Mouse (Mus musculus): ENCODE measurements at regions not wholly inside any gene's neighbourhood (a gene's known extent, or its start where the extent isn't known, plus 50 kb on each side); places are given as distances from the start of the nearest gene placed in this dataset.

- DNase-seq: no peak
Measured at GRCm38 (mm10) chr8:102845362-102845761, 59.9 kb upstream of the Cdh11 start.

- no peak for DNase-seq
Measured at GRCm38 (mm10) chr8:102860021-102860420, 74.6 kb upstream of the Cdh11 start.

- DNase-seq: no peak
Measured at GRCm38 (mm10) chr8:102899525-102899924, 114.1 kb upstream of the Cdh11 start.

- DNase-seq: no peak
Measured at GRCm38 (mm10) chr8:102900662-102901061, 115.2 kb upstream of the Cdh11 start.

GRCm38 (mm10) chr8:102907444-102907843 is 122.0 kb upstream of the Cdh11 start:
- DNase-seq: no peak

GRCm38 (mm10) chr8:102931342-102931835 is 145.9 kb upstream of the Cdh11 start:
- no peak for DNase-seq

GRCm38 (mm10) chr8:102938771-102939170 is 153.3 kb upstream of the Cdh11 start:
- DNase-seq: no peak

- no peak for DNase-seq
Measured at GRCm38 (mm10) chr8:102945546-102945945, 160.1 kb upstream of the Cdh11 start.

- no peak for DNase-seq
Measured at GRCm38 (mm10) chr8:102978161-102978581, 192.7 kb upstream of the Cdh11 start.

- DNase-seq: no peak
Measured at GRCm38 (mm10) chr8:102983220-102983909, 197.9 kb upstream of the Cdh11 start.

GRCm38 (mm10) chr8:102983910-102984225 is 198.4 kb upstream of the Cdh11 start:
- DNase-seq: no peak

- DNase-seq: no peak
Measured at GRCm38 (mm10) chr8:103007284-103007984, 222.0 kb upstream of the Cdh11 start.

- no peak for DNase-seq
Measured at GRCm38 (mm10) chr8:103019121-103019520, 233.7 kb upstream of the Cdh11 start.

- DNase-seq: no peak
Measured at GRCm38 (mm10) chr8:103023237-103023636, 237.8 kb upstream of the Cdh11 start.

- no peak for DNase-seq
Measured at GRCm38 (mm10) chr8:103031708-103032107, 246.3 kb upstream of the Cdh11 start.

- no peak for DNase-seq
Measured at GRCm38 (mm10) chr8:103033956-103034355, 248.5 kb upstream of the Cdh11 start.

- no peak for DNase-seq
Measured at GRCm38 (mm10) chr8:103072079-103072635, 286.7 kb upstream of the Cdh11 start.

GRCm38 (mm10) chr8:103072646-103073045 is 287.2 kb upstream of the Cdh11 start:
- no peak for DNase-seq

GRCm38 (mm10) chr8:103078559-103078958 is 293.1 kb upstream of the Cdh11 start:
- no peak for DNase-seq

GRCm38 (mm10) chr8:103086956-103087482 is 301.6 kb upstream of the Cdh11 start:
- no peak for DNase-seq

GRCm38 (mm10) chr8:103096496-103097092 is 311.2 kb upstream of the Cdh11 start:
- no peak for DNase-seq

GRCm38 (mm10) chr8:103125581-103125980 is 340.1 kb upstream of the Cdh11 start:
- no peak for DNase-seq

GRCm38 (mm10) chr8:103138136-103138535 is 352.7 kb upstream of the Cdh11 start:
- DNase-seq: no peak

Data from layer of hippocampus, adult 9-11 months (tissue).